Mouse (Mus musculus) embryonic facial prominence, embryonic 15.5 days (tissue): ENCODE results near the gene Prdm2. TPM values are rescaled to one million over a fixed set of nuclear protein-coding genes. Genes with fewer than 3 reads are reported as not detected.

ENCODE experiments used
- ATAC-seq: fragments of 200-750 bp; cut with Nextera tagmentation; 2 replicates; pipeline ENCODE4 v1.8.0; 2017; ENCODE audit warnings: low read depth, moderate TSS enrichment; ENCODE audit not compliant: insufficient number of reproducible peaks, low FRiP score, low TSS enrichment
- H3K27ac ChIP-seq: fragments of 300-500 bp; sonication (generic); replicated peaks from 2 replicates; pipeline ENCODE4 v1.5.1; 2015; ENCODE audit warnings: mild to moderate bottlenecking, inconsistent platforms
- H3K27me3 ChIP-seq: fragments of 300-500 bp; sonication (generic); 2 replicates; pipeline ENCODE4 v1.6.1; 2015; ENCODE audit warnings: inconsistent platforms
- H3K36me3 ChIP-seq: fragments of 300-500 bp; sonication (generic); 2 replicates; pipeline ENCODE4 v1.6.1; 2015; ENCODE audit warnings: mild to moderate bottlenecking, inconsistent platforms
- H3K4me1 ChIP-seq: fragments of 300-500 bp; sonication (generic); 2 replicates; pipeline ENCODE4 v1.6.1; 2015; ENCODE audit warnings: inconsistent platforms
- H3K4me2 ChIP-seq: fragments of 300-500 bp; sonication (generic); replicated peaks from 2 replicates; pipeline ENCODE4 v1.6.1; 2015; ENCODE audit warnings: mild to moderate bottlenecking, inconsistent platforms
- H3K4me3 ChIP-seq: fragments of 300-500 bp; sonication (generic); replicated peaks from 2 replicates; pipeline ENCODE4 v1.5.1; 2015; ENCODE audit warnings: mild to moderate bottlenecking, inconsistent platforms
- H3K9ac ChIP-seq: fragments of 300-500 bp; sonication (generic); 2 replicates; pipeline ENCODE4 v1.6.1; 2015; ENCODE audit warnings: inconsistent platforms
- H3K9me3 ChIP-seq: fragments of 300-500 bp; sonication (generic); replicated peaks from 2 replicates; pipeline ENCODE4 v1.6.1; 2016; ENCODE audit warnings: inconsistent platforms
- WGBS: fragments of 180-500 bp; shearing (Covaris S2); methylation state at CpG from one replicate; pipeline ENCODE4 v1.1.7; 2015; 5-methylcytosine and 5-hydroxymethylcytosine counted together
- polyA plus RNA-seq: library from polyadenylated mRNA; unstranded; fragments of >200 nt; fragmentation: Nextera tagmentation; extraction: Ambion mirVana; gene quantifications from 2 replicates; pipeline ENCODE4 v1.2.1, GENCODE M21; 2015

The Prdm2 gene
- polyA plus RNA-seq, 1 experiment from 2014 or later = 12.0 TPM

GRCm38 (mm10) chr4:143103811-143104210, 109.0 kb downstream of the Prdm2 start:
- Histone ChIP-seq H3K4me3 (no peak overlapping the region), H3K36me3 (peaks cover 6% of the 10 kb centered on the region), H3K27ac (no peak overlapping the region), H3K9me3 (no peaks in the 10 kb centered on the region), H3K9ac (no peak overlapping the region), H3K4me2 (no peak overlapping the region), H3K4me1 (peaks cover 5% of the 10 kb centered on the region; the same call in 1 of the 2 replicates), H3K27me3 (no peaks in the 10 kb centered on the region)
- WGBS = 78% methylated on average over 2 of the region's 2 CpGs
- no peak for ATAC-seq

DNA sequence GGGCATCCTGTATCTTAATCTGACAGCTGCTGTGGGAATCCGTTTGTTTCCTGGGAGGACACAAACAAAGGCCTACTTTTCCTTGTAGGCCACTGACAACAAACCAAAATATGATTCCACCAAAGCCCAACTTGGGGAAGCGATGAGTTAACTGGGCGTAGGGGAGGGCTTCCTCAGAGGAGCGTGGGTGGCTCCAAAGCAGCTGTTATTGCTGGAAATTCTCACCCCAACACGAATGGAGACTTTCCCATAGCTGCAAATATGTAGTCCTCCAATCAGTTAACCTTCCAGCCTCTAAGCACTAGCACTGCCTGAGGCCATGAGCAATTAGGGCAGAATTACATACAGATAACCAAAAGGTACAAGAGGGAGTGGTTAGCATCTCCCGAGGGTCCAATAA, 112.6 kb downstream of the Prdm2 start:
- no peak overlapping the region for H3K27ac ChIP-seq

DNA sequence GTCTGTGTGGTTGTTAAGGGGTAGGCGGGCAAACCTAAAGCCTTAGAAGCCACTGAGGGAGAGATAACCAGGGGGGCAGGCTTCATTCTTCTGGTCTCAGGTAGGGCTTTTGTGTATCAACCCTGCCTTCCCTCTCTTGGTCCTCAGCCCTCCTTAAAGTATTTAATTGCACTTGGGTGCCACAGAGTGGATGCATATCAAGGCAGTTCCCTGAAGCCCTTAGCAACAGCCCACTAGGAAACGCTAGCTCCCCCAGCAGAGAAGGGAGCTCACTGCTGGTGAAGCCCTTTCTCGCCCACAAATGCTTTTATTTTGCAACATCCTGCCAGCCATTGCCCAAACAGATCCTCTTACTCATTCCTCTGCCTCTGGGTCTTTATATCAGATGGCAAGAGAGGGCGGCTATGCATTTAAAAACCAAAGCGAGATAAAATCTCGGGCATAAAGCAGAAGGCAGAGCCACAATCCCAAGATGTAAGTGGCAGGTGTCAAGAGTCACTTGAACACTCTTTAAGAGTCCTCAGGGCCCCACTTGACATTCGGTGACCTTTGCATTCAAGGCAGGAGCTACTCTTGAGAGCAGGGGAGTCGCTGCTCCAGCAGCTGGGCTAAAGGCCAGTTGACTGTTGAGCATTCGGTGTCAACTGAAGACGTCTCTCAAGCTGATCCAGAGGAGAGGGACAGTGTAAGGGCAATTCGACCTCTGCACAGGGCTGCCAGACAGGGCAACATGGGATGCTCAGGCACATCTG, 113.3 kb downstream of the Prdm2 start:
- no peak overlapping the region for H3K4me3 ChIP-seq
- H3K27ac ChIP-seq = no peak overlapping the region
- peaks cover 5% of the 10 kb centered on the region; the same call in 1 of the 2 replicates for H3K4me1 ChIP-seq
- H3K9me3 ChIP-seq = no peaks in the 10 kb centered on the region
- H3K27me3 ChIP-seq = no peaks in the 10 kb centered on the region
- ATAC-seq = no peak
- no peak overlapping the region for H3K9ac ChIP-seq
- no peaks in the 10 kb centered on the region for H3K36me3 ChIP-seq
- no peak overlapping the region for H3K4me2 ChIP-seq
- 41% methylated on average over 11 of the region's 11 CpGs for WGBS

More for the DNA sequence above, 112.6 kb downstream of the Prdm2 start:
- Histone ChIP-seq H3K4me3 (no peak overlapping the region), H3K9ac (no peak overlapping the region), H3K4me1 (peaks cover 5% of the 10 kb centered on the region; the same call in 1 of the 2 replicates), H3K9me3 (no peaks in the 10 kb centered on the region), H3K36me3 (no peaks in the 10 kb centered on the region), H3K4me2 (no peak overlapping the region), H3K27me3 (no peaks in the 10 kb centered on the region)
- 44% methylated on average over 6 of the region's 6 CpGs for WGBS
- no peak for ATAC-seq

DNA sequence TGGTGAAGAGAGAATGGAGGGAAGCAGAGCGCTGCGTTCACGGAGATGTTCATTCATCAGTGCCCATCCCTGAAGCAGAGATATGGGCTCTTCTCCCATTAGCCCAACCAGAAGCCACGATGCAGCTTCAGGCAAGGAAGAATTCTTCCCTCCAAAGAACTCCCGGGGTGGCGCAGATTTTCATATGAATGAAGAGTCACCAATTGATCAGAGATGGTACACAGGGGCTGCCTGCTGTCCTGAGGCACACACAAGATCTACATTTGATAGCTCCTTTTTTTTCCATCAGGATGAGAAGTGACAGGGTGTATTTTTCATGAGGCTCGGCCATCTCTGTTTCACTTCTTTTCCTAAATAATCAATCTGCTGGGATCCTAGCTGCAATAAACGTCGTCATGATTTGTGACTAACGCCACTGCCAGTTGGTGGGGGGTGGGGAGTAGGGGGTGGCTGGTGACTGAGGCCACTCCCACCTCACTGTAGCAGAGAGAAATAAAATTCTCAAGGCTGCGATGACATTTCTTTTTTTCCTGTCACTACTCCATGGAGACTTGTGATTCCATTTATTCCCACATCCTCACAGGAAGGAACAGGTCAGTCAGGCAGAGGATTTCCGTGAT, 120.6 kb downstream of the Prdm2 start:
- WGBS = 47% methylated on average over 12 of the region's 12 CpGs
- no peak for ATAC-seq

GRCm38 (mm10) chr4:143090551-143090950, 122.2 kb downstream of the Prdm2 start:
- ATAC-seq = no peak
- H3K27me3 ChIP-seq = no peaks in the 10 kb centered on the region
- no peak overlapping the region for H3K9ac ChIP-seq
- WGBS = 95% methylated on average over 3 of the region's 3 CpGs
- no peaks in the 10 kb centered on the region for H3K4me1 ChIP-seq
- no peak overlapping the region for H3K4me3 ChIP-seq
- H3K9me3 ChIP-seq = peaks cover 3% of the 10 kb centered on the region; the same call in 1 of the 2 replicates
- no peak overlapping the region for H3K4me2 ChIP-seq
- no peaks in the 10 kb centered on the region for H3K36me3 ChIP-seq
- H3K27ac ChIP-seq = no peak overlapping the region

More for the DNA sequence above, 120.6 kb downstream of the Prdm2 start:
- H3K27me3 ChIP-seq = no peaks in the 10 kb centered on the region
- no peak overlapping the region for H3K27ac ChIP-seq
- no peaks in the 10 kb centered on the region for H3K4me1 ChIP-seq
- H3K4me2 ChIP-seq = no peak overlapping the region
- H3K9ac ChIP-seq = no peak overlapping the region
- no peaks in the 10 kb centered on the region for H3K36me3 ChIP-seq
- peaks cover 2% of the 10 kb centered on the region; the same call in 1 of the 2 replicates for H3K9me3 ChIP-seq
- no peak overlapping the region for H3K4me3 ChIP-seq

- peak; percentile 39; the same call in 1 of the 2 replicates for ATAC-seq
These were observed 138.6 kb downstream of the Prdm2 start for GRCm38 (mm10) chr4:143074071-143074765.

DNA sequence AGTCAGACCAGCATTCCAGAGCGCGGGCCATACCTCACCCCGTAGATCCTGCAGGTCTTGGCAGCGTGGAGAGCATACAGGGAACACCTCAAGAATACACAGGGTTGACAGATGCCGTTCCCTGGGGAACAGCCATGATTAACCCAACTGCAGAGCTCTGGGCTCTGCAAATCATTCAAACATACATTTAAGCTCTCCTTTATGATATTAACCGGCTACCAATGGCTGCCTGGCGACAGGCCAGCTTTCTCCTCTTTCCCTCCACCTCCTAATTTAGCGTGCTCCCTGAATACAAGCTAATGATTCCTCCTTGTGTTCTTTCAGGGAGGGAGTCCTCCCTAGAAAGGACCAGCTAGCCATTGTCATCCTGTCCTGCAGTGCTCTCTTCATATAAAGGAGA, 141.0 kb downstream of the Prdm2 start:
- ATAC-seq = no peak
- Histone ChIP-seq H3K36me3 (no peaks in the 10 kb centered on the region), H3K9me3 (no peaks in the 10 kb centered on the region), H3K4me1 (peaks cover 10% of the 10 kb centered on the region), H3K4me3 (no peak overlapping the region), H3K4me2 (no peak overlapping the region), H3K9ac (no peak overlapping the region), H3K27me3 (no peaks in the 10 kb centered on the region), H3K27ac (no peak overlapping the region)
- 40% methylated on average over 8 of the region's 8 CpGs for WGBS

More at GRCm38 (mm10) chr4:143074071-143074765, 138.6 kb downstream of the Prdm2 start:
- Histone ChIP-seq H3K9ac (peak overlapping the region; percentile 21; the same call in 1 of the 2 replicates), H3K9me3 (no peaks in the 10 kb centered on the region), H3K27ac (no peak overlapping the region), H3K27me3 (no peaks in the 10 kb centered on the region), H3K36me3 (no peaks in the 10 kb centered on the region), H3K4me1 (peaks cover 10% of the 10 kb centered on the region), H3K4me3 (peak overlapping the region; percentile 27), H3K4me2 (peak overlapping the region; percentile 51)
- 3% methylated on average over 20 of the region's 20 CpGs for WGBS

DNA sequence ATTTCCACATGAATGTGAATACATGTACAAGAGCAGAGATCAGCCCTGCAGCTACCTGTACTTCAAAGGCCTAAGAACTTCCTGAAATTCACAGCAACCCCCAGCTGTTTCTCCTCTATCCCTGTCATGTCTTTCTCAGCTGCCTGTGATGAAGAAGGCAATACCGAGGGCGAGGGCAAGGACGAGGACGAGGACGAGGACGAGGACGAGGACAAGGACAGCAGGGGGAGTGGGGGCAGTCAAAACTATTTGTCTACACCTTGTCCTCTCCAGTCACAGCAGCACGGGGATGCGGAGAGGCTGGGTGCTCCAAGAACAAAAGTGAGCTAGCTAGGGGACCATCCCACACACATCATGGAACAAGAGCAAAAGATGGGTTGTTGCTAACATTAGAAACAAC, 145.8 kb downstream of the Prdm2 start:
- Histone ChIP-seq H3K36me3 (no peaks in the 10 kb centered on the region), H3K27me3 (no peaks in the 10 kb centered on the region), H3K4me1 (no peaks in the 10 kb centered on the region), H3K4me3 (no peak overlapping the region), H3K27ac (no peak overlapping the region), H3K9me3 (no peaks in the 10 kb centered on the region), H3K9ac (no peak overlapping the region), H3K4me2 (no peak overlapping the region)
- ATAC-seq = no peak
- 80% methylated on average over 9 of the region's 9 CpGs for WGBS

DNA sequence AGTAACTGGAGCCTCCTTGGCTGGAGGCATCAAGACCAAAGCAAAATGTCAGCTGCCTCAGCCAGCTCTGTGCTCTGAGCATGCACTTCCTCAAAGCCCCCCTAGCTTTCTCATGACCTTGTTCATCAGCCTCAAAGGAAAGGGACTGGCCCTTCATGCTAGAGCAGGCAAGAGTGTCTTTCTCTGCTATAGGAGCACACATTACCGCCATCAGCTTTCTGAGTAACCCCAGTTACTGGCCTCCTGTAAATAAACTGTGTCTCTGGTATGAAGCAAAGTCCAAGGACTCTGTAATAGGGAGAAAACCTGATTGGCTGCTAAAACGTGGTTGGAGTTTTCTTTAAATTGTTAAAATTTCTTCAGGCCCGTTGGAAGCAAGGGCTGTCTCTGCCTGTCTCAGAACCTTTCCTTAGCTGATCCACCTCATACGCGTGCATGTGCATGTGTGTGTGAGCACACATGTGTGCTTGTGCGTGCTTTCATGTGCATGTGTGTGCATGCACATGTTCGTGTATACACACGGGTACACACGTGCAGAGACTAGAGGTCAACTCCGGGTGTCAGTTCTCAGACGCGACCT, 153.9 kb downstream of the Prdm2 start:
- H3K27me3 ChIP-seq = no peaks in the 10 kb centered on the region
- H3K27ac ChIP-seq = no peak overlapping the region
- no peak overlapping the region for H3K4me3 ChIP-seq
- 82% methylated on average over 12 of the region's 12 CpGs for WGBS
- no peak for ATAC-seq
- H3K4me1 ChIP-seq = no peaks in the 10 kb centered on the region
- H3K36me3 ChIP-seq = no peaks in the 10 kb centered on the region
- H3K9ac ChIP-seq = no peak overlapping the region
- H3K4me2 ChIP-seq = no peak overlapping the region
- H3K9me3 ChIP-seq = no peaks in the 10 kb centered on the region
